Mouse (Mus musculus) intestine, embryonic 16.5 days (tissue): Measurements from ENCODE around the gene Calcoco2. TPM values are rescaled to one million over a fixed set of nuclear protein-coding genes. Genes with fewer than 3 reads are reported as not detected.

Experiments
- ATAC-seq: fragments of 200-750 bp; cut with Nextera tagmentation; 2 replicates; pipeline ENCODE4 v1.8.0; 2017; ENCODE audit warnings: moderate TSS enrichment, moderate library complexity
- H3K27ac ChIP-seq: fragments of 300-500 bp; sonication (generic); 2 replicates; pipeline ENCODE4 v1.5.1; 2014; ENCODE audit warnings: mild to moderate bottlenecking, low read length
- H3K27me3 ChIP-seq: fragments of 300-500 bp; sonication (generic); replicated peaks from 2 replicates; pipeline ENCODE4 v1.6.1; 2014; ENCODE audit warnings: low read length, control low read depth, mixed read lengths; ENCODE audit not compliant: control insufficient read depth, insufficient read depth
- H3K36me3 ChIP-seq: fragments of 300-500 bp; sonication (generic); 2 replicates; pipeline ENCODE4 v1.6.1; 2014; ENCODE audit warnings: low read length, control low read depth; ENCODE audit not compliant: control insufficient read depth, insufficient read depth
- H3K4me1 ChIP-seq: fragments of 300-500 bp; sonication (generic); 2 replicates; pipeline ENCODE4 v1.6.1; 2014; ENCODE audit warnings: low read length, control low read depth, mixed read lengths; ENCODE audit not compliant: control insufficient read depth, insufficient read depth
- H3K4me2 ChIP-seq: fragments of 300-500 bp; sonication (generic); 2 replicates; pipeline ENCODE4 v1.6.1; 2014; ENCODE audit warnings: low read depth, low read length, control low read depth
- H3K4me3 ChIP-seq: fragments of 300-500 bp; sonication (generic); 2 replicates; pipeline ENCODE4 v1.5.1; 2014; ENCODE audit warnings: mild to moderate bottlenecking, low read length
- H3K9ac ChIP-seq: fragments of 300-500 bp; sonication (generic); 2 replicates; pipeline ENCODE4 v1.6.1; 2014; ENCODE audit warnings: low read depth, low read length
- H3K9me3 ChIP-seq: fragments of 300-500 bp; sonication (generic); 2 replicates; pipeline ENCODE4 v1.6.1; 2016; ENCODE audit warnings: low read length, control low read depth; ENCODE audit not compliant: control insufficient read depth
- WGBS: fragments of 180-500 bp; shearing (Covaris S2); extraction: QIAGEN DNeasy Blood & Tissue Kit; methylation state at CpG from one replicate; pipeline ENCODE4 v1.1.7; 2014; 5-methylcytosine and 5-hydroxymethylcytosine counted together
- polyA plus RNA-seq: library from polyadenylated mRNA; unstranded; fragments of >200 nt; fragmentation: Nextera tagmentation; extraction: Ambion mirVana; gene quantifications from 2 replicates; pipeline ENCODE4 v1.2.1, GENCODE M21; 2015

The Calcoco2 gene
- polyA plus RNA-seq, 1 experiment from 2014 or later: 0.10 TPM

DNA sequence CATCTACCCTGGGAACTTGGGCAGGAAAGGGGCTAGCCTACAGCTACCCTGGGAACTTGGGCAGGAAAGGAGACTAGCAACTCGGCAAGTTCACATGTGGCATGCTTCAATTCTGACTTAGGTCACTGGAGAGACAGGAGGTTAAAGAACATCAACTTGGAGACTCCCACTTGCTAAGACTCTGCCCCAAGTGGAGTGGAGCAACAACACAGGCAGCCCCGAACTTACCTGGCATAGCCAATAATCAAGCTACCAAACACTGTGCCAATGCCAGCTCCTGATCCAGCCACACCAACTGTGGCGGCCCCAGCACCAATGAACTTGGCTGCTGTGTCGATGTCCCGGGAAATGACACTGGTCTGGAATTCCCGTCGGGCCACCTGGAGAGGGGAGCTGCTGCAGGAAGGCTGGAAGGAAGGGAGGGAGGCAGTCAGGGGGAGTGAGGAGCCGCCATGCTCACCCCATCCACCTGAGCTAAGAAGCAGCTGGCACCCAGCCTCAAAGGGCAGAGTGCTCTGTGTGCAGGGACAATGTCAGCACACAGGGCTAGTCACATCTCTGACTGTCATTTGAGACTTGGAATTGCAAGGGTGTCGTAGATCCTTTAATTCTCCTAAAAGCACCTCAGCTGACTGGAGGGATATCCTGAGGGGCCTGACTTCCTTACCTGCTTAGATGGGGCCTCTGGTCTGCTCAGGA is 38.3 kb downstream of the Calcoco2 start:
- H3K9ac ChIP-seq: peak overlapping the region; percentile 89; the same call in 1 of the 2 replicates
- no peaks in the 10 kb centered on the region for H3K9me3 ChIP-seq
- H3K27me3 ChIP-seq: no peaks in the 10 kb centered on the region
- no peak for ATAC-seq
- peak overlapping the region; percentile 59 for H3K4me2 ChIP-seq
- WGBS: 81% methylated on average over 9 of the region's 9 CpGs
- H3K27ac ChIP-seq: no peak overlapping the region
- H3K4me3 ChIP-seq: peak overlapping the region; percentile 83
- peaks cover 6% of the 10 kb centered on the region; the same call in 1 of the 2 replicates for H3K4me1 ChIP-seq
- H3K36me3 ChIP-seq: peaks cover 7% of the 10 kb centered on the region; the same call in 1 of the 2 replicates

DNA sequence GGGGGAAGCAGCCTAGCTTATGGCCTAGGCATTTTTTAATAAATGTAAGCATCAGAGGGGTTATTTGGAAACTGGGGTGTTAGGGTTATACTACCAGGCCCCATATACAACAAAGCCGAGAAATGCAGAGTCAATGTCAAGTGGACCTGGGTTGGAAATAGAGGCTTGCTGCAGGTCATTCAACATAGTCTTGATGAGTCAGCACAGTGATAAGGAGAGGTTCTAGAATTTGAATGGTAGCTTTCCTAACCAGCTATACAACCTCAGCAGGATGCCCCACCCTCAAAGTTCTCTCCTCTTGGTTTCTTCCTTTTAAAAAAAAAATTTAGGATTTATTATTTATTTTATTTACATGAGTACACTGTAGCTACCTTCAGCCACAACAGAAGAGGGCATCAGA is 40.8 kb downstream of the Calcoco2 start:
- Histone ChIP-seq H3K27ac (no peak overlapping the region), H3K27me3 (no peaks in the 10 kb centered on the region)

DNA sequence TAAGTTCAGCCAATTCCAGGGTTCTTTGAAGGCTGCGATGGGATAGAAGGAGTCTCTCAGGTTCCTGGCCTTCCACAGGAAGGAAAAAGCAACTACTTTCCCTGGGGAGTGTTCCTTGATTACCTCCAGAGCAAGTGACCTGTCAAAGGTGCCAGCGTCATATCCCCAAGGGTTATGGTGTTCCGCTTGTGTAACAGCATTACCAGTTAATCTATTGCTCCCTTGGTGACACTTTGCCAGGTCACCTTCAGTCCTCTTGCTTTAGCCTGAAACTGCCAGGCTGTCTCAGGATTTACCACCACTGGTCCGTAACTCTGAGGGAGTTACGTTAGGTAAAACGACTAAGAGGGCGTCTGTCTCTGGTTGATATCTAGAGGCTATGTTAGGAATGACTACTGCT is 41.4 kb downstream of the Calcoco2 start:
- H3K36me3 ChIP-seq: peaks cover 7% of the 10 kb centered on the region; the same call in 1 of the 2 replicates
- 92% methylated on average over 7 of the region's 7 CpGs for WGBS
- H3K9me3 ChIP-seq: no peaks in the 10 kb centered on the region
- no peak overlapping the region for H3K4me3 ChIP-seq
- H3K4me1 ChIP-seq: peaks cover 12% of the 10 kb centered on the region; the same call in 1 of the 2 replicates
- no peak for ATAC-seq
- no peaks in the 10 kb centered on the region for H3K27me3 ChIP-seq
- no peak overlapping the region for H3K4me2 ChIP-seq
- H3K27ac ChIP-seq: no peak overlapping the region
- no peak overlapping the region for H3K9ac ChIP-seq

More for the DNA sequence above, 40.8 kb downstream of the Calcoco2 start:
- peaks cover 7% of the 10 kb centered on the region; the same call in 1 of the 2 replicates for H3K36me3 ChIP-seq
- H3K9me3 ChIP-seq: no peaks in the 10 kb centered on the region
- H3K9ac ChIP-seq: no peak overlapping the region
- no peak overlapping the region for H3K4me3 ChIP-seq
- no peak for ATAC-seq
- 87% methylated on average over 1 of the region's 1 CpGs for WGBS
- H3K4me1 ChIP-seq: peaks cover 6% of the 10 kb centered on the region; the same call in 1 of the 2 replicates
- no peak overlapping the region for H3K4me2 ChIP-seq

DNA sequence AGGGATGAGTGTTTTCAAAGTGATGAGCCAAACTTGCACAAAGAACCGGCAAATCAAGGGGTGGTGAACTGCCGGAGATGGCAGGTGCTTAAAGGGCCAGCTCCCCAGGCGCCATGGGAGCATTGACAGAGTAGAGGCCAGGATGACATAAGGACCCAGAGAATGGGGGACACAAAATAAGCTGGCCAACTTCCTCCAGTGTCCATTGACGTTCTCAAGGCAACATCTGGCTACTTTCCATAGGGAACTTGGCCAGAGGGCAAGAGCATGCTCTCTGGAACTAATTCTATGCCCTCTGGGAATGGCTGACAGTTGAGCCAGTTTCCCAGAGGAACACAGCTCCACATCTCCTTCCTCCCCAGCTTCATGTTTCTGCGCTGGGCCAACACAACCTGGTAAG is 43.5 kb downstream of the Calcoco2 start:
- Histone ChIP-seq H3K4me3 (no peak overlapping the region), H3K27me3 (no peaks in the 10 kb centered on the region), H3K36me3 (peaks cover 7% of the 10 kb centered on the region; the same call in 1 of the 2 replicates), H3K9ac (no peak overlapping the region), H3K27ac (no peak overlapping the region; the same call in 1 of the 2 replicates), H3K9me3 (no peaks in the 10 kb centered on the region), H3K4me2 (no peak overlapping the region), H3K4me1 (peaks cover 16% of the 10 kb centered on the region)
- ATAC-seq: no peak
- WGBS: 69% methylated on average over 5 of the region's 5 CpGs

DNA sequence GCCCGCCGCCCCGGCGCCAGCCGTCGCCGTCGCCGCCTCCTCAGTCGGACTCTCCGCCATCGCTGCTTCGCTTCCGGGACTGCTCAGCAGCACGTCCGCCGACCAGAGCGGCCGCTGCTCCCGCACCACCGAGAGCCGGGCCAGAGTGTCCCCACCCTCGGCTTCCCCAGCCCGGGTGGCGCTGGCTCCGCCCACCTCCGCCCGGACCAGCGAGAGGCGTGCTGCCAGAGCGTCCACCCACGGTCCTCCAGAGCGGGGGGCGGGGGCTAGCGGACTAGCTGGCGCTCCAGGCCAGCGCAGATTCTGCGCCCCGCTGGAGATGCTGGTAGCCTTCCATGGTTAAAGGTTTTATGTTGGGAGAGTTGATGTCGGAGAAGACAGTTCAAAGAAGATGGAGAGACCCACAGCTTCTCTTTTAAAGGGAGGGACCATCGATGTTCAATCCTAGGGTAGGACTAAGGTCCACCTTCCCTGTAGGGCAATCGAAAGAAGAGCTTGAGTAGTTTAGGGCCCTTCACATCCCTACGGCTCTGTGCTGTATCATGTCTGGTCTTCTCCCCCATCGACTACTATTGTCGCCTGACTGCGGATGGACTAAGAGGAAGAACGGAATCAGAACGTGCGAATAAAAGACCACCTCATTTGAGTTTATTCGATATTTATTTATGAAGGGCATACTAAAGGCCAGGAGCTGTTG is 46.4 kb downstream of the Calcoco2 start, which contains the start of gene Ube2z:
Ube2z (minus strand) TSS at position 174 of the 697 bp plus-strand sequence.
- peak within 1 kb of the TSS; percentile 66 for H3K4me2 ChIP-seq
- ATAC-seq: peak; percentile 99

DNA sequence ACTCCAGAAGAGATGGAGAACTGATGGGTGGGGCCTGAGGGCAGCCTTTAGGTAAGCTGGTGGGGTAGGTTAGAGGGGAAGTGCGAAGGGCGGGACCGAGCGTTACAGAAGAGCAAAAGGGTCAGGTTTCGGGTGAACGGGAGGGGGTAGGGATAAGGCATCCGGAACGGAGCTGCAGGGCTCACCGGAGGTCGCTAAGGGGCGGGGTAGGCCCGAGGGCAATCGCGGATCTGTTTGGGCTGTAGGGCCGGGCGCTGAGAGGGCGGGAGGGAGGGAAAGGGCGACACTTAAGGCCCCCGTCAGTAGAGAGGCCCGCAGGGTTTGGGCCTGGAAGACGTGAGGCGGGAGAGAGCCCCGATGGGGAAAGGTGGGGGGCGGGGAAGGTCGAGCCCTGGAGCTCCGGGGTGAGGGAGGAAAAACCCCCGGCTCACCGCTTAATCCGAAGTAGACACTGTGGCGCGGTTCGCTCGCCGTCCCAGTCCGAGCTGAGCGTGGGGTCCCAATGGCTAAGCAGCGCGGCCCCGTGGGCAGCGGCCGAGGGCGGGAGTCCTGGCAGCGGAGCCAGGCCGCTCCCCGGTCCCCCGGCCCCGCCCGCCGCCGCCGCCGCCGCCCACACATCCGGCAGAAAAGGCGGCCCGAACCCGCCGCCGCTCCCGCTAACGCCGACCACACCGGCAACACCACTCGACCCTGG is 47.1 kb downstream of the Calcoco2 start:
- Histone ChIP-seq H3K9ac (peak overlapping the region; percentile 90), H3K36me3 (peaks cover 9% of the 10 kb centered on the region), H3K27me3 (no peaks in the 10 kb centered on the region), H3K4me3 (peak overlapping the region; percentile 93), H3K4me1 (peaks cover 21% of the 10 kb centered on the region), H3K4me2 (peak overlapping the region; percentile 66), H3K27ac (peak overlapping the region; percentile 87), H3K9me3 (no peaks in the 10 kb centered on the region)
- ATAC-seq: peak; percentile 73
- whole genome bisulfite sequencing: under 1% methylated on average over 54 of the region's 64 CpGs

More for the DNA sequence above, 46.4 kb downstream of the Calcoco2 start, which contains the start of gene Ube2z:
- peak within 1 kb of the TSS; percentile 93 for H3K4me3 ChIP-seq
- H3K27ac ChIP-seq: peak within 1 kb of the TSS; percentile 87
- H3K9ac ChIP-seq: peak within 1 kb of the TSS; percentile 90
- H3K4me1 ChIP-seq: peaks cover 21% of the 10 kb centered on the region
- whole genome bisulfite sequencing: 4% methylated on average over 45 of the region's 50 CpGs
- no peaks in the 10 kb centered on the region for H3K27me3 ChIP-seq
- no peaks in the 10 kb centered on the region for H3K9me3 ChIP-seq
- H3K36me3 ChIP-seq: peaks cover 8% of the 10 kb centered on the region

DNA sequence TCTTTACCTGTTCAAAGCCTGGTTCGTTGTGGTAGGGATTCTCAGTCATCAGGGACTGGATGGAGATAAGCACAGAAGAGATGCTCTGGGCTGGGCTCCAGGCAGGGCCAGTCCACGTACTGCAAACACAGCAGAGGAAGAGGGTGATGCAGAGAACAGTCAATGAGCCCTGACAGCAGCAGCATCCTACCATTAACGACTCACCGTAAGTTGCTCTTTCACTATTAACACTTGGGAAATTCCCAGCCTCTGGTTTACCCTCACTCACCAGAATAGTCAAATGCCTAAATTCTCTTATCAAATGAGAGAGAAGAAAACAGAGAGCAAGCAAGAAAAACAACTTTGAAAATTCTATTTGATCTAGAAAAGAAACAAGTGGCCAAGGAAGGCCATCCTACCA is 53.5 kb downstream of the Calcoco2 start:
- H3K4me2 ChIP-seq: no peak overlapping the region
- H3K4me1 ChIP-seq: peaks cover 6% of the 10 kb centered on the region
- ATAC-seq: no peak
- no peak overlapping the region for H3K9ac ChIP-seq
- H3K36me3 ChIP-seq: peaks cover 14% of the 10 kb centered on the region
- H3K9me3 ChIP-seq: no peaks in the 10 kb centered on the region
- WGBS: 84% methylated on average over 4 of the region's 4 CpGs
- H3K27me3 ChIP-seq: no peaks in the 10 kb centered on the region
- H3K27ac ChIP-seq: no peak overlapping the region
- no peak overlapping the region for H3K4me3 ChIP-seq

DNA sequence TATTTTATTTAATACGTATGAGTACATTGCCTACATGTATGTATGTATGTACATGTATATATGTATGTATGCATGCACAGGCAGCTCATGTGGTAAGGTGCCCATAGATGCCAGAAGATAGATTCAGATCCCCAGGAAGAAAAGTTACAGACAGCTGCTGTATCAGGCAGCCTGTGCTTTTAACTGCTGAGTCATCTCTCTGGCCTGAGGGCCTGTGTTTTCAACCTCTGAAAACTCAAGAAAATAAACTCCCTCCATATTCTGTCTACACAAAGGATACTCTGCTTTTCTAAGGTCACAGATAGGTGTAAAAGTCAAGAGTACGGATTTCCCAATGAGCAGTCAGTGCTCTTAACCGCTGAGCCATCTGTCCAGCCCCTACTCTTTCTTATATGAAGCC is 60.9 kb downstream of the Calcoco2 start:
- Histone ChIP-seq H3K4me2 (no peak overlapping the region), H3K4me1 (no peaks in the 10 kb centered on the region), H3K27me3 (no peaks in the 10 kb centered on the region), H3K27ac (no peak overlapping the region), H3K9me3 (no peaks in the 10 kb centered on the region), H3K4me3 (no peak overlapping the region), H3K36me3 (peaks cover 25% of the 10 kb centered on the region), H3K9ac (no peak overlapping the region)
- no peak for ATAC-seq
- 94% methylated on average over 3 of the region's 3 CpGs for WGBS

DNA sequence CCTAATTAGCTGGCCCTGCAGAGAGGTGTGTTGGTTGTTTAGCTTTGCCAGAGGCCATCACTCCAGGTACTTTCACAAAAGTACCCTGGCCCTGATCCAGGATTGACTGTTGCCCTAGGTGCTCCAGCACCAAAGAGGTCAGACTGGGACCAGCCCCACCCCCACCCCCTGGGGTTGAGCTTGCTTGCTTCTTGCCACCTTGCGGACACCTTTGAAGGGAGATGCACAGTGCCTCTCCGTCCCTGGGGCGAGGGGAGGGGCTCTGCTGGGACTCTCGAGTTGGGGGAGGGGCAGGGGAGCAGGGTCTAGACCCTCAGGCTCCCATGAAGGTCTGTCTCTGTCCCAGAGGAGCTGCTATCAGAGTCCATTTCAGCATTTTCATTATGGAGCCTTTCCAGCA is 61.8 kb downstream of the Calcoco2 start:
- Histone ChIP-seq H3K27me3 (no peaks in the 10 kb centered on the region), H3K4me1 (no peaks in the 10 kb centered on the region), H3K36me3 (peaks cover 25% of the 10 kb centered on the region), H3K27ac (no peak overlapping the region), H3K9ac (no peak overlapping the region), H3K4me2 (no peak overlapping the region), H3K9me3 (no peaks in the 10 kb centered on the region), H3K4me3 (no peak overlapping the region)
- ATAC-seq: no peak
- WGBS: 81% methylated on average over 4 of the region's 4 CpGs
